Comparison of ENCODE assay signal across 11 mouse cellular contexts in the genomic region with DNA sequence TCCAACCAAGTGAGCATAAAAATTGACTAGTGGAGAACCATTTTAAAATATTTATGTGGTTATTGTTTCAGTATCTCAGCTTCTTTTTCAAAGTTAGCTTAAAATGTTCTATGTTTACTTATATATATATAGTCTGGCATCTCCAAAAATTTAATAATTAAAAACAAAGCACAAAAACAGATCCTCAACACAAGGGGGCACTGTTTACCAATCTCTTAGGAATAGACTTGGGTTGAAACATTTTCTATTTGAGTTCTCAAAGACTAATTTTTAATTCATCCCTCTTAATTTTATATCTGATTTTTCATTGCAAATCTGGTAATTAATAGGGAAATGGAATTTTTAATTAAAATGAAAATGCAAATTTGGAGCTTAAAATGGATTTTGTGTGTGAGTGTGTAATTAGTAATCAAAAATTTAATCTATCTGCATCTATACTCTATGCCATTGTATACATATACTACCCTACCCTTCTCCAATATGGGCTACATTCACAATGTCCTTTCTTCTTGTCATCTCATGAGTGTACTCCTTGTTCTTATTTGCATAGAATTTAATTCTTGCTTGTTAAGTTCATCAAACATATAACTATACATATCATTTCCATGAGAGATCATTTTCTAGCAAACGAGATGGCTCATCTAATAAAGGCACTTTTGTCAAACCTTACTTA.
DNase-seq lines count a peak whose midpoint lies in the region; ATAC-seq and TF ChIP-seq lines count a peak whose summit lies in the region.
"Had no signal": no experiment of that assay in that cellular context is flagged by ENCODE, and none has a peak within 500 bp of the region (broad histone marks: within the 10 kb centered on the region; RNA-seq: fewer than 3 reads in every experiment).

No protein-coding gene starts in this region.

- H3K4me2 ChIP-seq in forebrain, postnatal 0 days (ENCODE audit: low read depth): no peak overlapping the region
- no peak overlapping the region for H3K4me2 ChIP-seq in intestine, embryonic 16.5 days (ENCODE audit: low read depth, low read length)
- H3K4me2 ChIP-seq: liver, embryonic 15.5 days had no signal

- intact Hi-C loops in gastrocnemius, adult 2 months (cut with DNase I): no loop called here

- no peak overlapping the region for H3K9ac ChIP-seq in liver, adult 2 months (ENCODE audit: low read depth, low read length)
- H3K9ac ChIP-seq in forebrain, postnatal 0 days: no peak overlapping the region
- no peak overlapping the region for H3K9ac ChIP-seq in intestine, embryonic 16.5 days (ENCODE audit: low read depth, low read length)
- H3K9ac ChIP-seq: liver, embryonic 15.5 days had no signal

- DNase-seq in gastrocnemius, adult 2 months: no peak
- no peak for DNase-seq in gastrocnemius, postnatal 4 days (ENCODE audit: low spot score in 2 of 2)
- peak; percentile 34 for DNase-seq in liver, adult 2 months (ENCODE audit: extremely low read depth, low read depth, low spot score)
- DNase-seq in liver (no peak), MN1 (ENCODE audit: low spot score) (peak; percentile 45)
- DNase-seq in forebrain, postnatal 0 days: peak; percentile 76
- no peak for DNase-seq in heart, adult 11 months
- DNase-seq: cerebellum, adult 9-11 months; gastrocnemius, postnatal 14 days had no signal

- peak; percentile 49 for TF ChIP-seq CTCF in gastrocnemius, adult 2 months (IDR thresholded peaks at IDR 0.05)
- peak; percentile 19; the same call in 1 of the 2 replicates for TF ChIP-seq CTCF in liver, adult 2 months (IDR thresholded peaks at IDR 0.05; ENCODE audit: low read depth, low read length)
- TF ChIP-seq CTCF in forebrain, postnatal 0 days (IDR thresholded peaks at IDR 0.05; ENCODE audit: low read depth): peak; percentile 63

- 74% methylated on average over 1 of the region's 1 CpGs for WGBS in liver, adult 2 months
- WGBS in forebrain, postnatal 0 days: 56% methylated on average over 1 of the region's 1 CpGs
- WGBS in intestine, embryonic 16.5 days: 76% methylated on average over 1 of the region's 1 CpGs

- TF ChIP-seq POLR2A in liver, adult 2 months (IDR thresholded peaks at IDR 0.05; ENCODE audit: extremely low read depth, insufficient read depth, low read length): no peak

- H3K4me1 ChIP-seq in liver, adult 2 months (ENCODE audit: control insufficient read depth, insufficient read depth, low read length): peaks cover 1% of the 10 kb centered on the region; the same call in 1 of the 2 replicates
- no peaks in the 10 kb centered on the region for H3K4me1 ChIP-seq in forebrain, postnatal 0 days (ENCODE audit: insufficient read depth)
- H3K4me1 ChIP-seq in intestine, embryonic 16.5 days (ENCODE audit: control insufficient read depth, insufficient read depth, low read length): no peaks in the 10 kb centered on the region
- H3K4me1 ChIP-seq: liver, embryonic 15.5 days had no signal

- H3K36me3 ChIP-seq in liver, adult 2 months (ENCODE audit: control insufficient read depth, insufficient read depth, low read length): no peaks in the 10 kb centered on the region
- H3K36me3 ChIP-seq in forebrain, postnatal 0 days (ENCODE audit: insufficient read depth): no peaks in the 10 kb centered on the region
- no peaks in the 10 kb centered on the region for H3K36me3 ChIP-seq in intestine, embryonic 16.5 days (ENCODE audit: control insufficient read depth, insufficient read depth, low read length)
- H3K36me3 ChIP-seq: liver, embryonic 15.5 days had no signal

- no peaks in the 10 kb centered on the region for H3K27me3 ChIP-seq in liver, adult 2 months (ENCODE audit: control insufficient read depth, insufficient read depth, low read length)
- no peaks in the 10 kb centered on the region for H3K27me3 ChIP-seq in forebrain, postnatal 0 days (ENCODE audit: insufficient read depth, low read length)
- no peaks in the 10 kb centered on the region for H3K27me3 ChIP-seq in intestine, embryonic 16.5 days (replicated peaks; ENCODE audit: control insufficient read depth, insufficient read depth, low read length)
- H3K27me3 ChIP-seq: liver, embryonic 15.5 days had no signal

- ATAC-seq in forebrain, postnatal 0 days: no peak
- ATAC-seq in intestine, embryonic 16.5 days: no peak

- no peak overlapping the region for H3K27ac ChIP-seq in gastrocnemius, adult 2 months
- no peak overlapping the region for H3K27ac ChIP-seq in liver, adult 2 months (replicated peaks; ENCODE audit: insufficient read depth, low read depth, low read length)
- no peak overlapping the region for H3K27ac ChIP-seq in forebrain, postnatal 0 days (ENCODE audit: low read depth, low read length)
- H3K27ac ChIP-seq in intestine, embryonic 16.5 days (ENCODE audit: low read length): no peak overlapping the region
- H3K27ac ChIP-seq: liver, embryonic 15.5 days had no signal

- no peaks in the 10 kb centered on the region for H3K79me2 ChIP-seq in liver, adult 2 months (ENCODE audit: control insufficient read depth, insufficient read depth, low read length)

- H3K9me3 ChIP-seq in forebrain, postnatal 0 days (ENCODE audit: low read length): no peaks in the 10 kb centered on the region
- no peaks in the 10 kb centered on the region for H3K9me3 ChIP-seq in intestine, embryonic 16.5 days (ENCODE audit: control insufficient read depth, low read length)
- H3K9me3 ChIP-seq: liver, embryonic 15.5 days had no signal

- no peak overlapping the region for H3K4me3 ChIP-seq in gastrocnemius, adult 2 months
- H3K4me3 ChIP-seq in liver, adult 2 months (ENCODE audit: insufficient read depth, low read depth, low read length): no peak overlapping the region
- no peak overlapping the region for H3K4me3 ChIP-seq in forebrain, postnatal 0 days (ENCODE audit: low read depth, low read length)
- H3K4me3 ChIP-seq in intestine, embryonic 16.5 days (ENCODE audit: low read length): no peak overlapping the region
- H3K4me3 ChIP-seq: liver, embryonic 15.5 days had no signal

Comparison
In these comparisons a context has a peak if more than half of its experiments do, and no peak if none do; other contexts are left out.
1. DNase-seq: peak in liver, adult 2 months (single experiment), MN1 (single experiment) and forebrain, postnatal 0 days (single experiment); none in gastrocnemius, adult 2 months (single experiment), gastrocnemius, postnatal 4 days (0 of 2), liver (single experiment) and heart, adult 11 months (single experiment).
2. Peak in every context shown above with its lines, with median percentiles within 50 percentile points of each other: CTCF ChIP-seq.